ENCODE assay signal across 8 mouse cellular contexts in the genomic region with DNA sequence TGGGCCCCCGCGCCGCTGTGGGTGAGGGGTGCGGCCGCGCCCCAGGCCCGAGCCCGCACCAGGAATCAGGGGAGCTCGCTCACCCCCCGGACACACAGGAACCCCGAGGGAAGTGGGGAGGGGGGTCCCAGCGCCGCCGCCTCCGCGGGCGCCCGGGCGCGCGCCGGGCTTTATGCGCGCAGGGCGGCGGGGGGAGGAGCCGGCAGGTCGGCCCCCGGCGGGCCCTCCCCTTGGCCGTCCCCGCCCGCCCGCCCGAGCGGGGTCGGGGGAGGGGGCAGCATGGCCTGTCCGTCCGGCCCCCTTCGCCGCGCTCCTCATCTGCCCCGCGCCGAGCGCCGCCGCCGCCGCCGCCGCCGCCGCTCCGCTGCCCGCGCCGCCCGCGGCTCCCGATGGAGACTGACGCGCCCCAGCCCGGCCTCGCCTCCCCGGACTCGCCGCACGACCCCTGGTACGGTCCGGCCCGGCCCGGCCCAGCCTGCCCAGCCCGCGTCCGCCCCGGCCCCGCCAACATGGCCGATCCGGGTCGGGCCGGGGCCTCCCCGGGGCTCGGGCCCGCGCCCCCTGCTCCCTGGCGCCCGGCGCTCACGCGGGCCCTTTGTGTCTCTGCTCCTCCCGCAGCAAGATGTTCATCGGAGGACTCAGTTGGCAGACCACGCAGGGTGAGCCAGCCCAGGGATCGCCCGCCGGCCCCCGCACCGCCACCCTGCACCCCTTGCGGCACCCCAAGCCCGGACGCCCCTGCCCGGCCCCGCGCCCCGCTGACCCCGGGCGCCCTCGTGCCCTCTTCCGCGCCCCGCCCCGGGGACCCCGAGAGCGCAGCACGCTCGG. TPM values are rescaled to one million over a fixed set of nuclear protein-coding genes. Genes with fewer than 3 reads are reported as not detected.
DNase-seq lines count a peak whose midpoint lies in the region; ATAC-seq and TF ChIP-seq lines count a peak whose summit lies in the region.

TSS of gene Msi1 (plus strand) at position 241 of the 828 bp plus-strand sequence.

- peaks cover 11% of the 10 kb centered on the region; the same call in 1 of the 2 replicates for H3K27me3 ChIP-seq in kidney, embryonic 16.5 days (ENCODE audit: insufficient read depth, low read length)
- peaks cover 22% of the 10 kb centered on the region for H3K27me3 ChIP-seq in embryonic facial prominence, embryonic 10.5 days (replicated peaks; ENCODE audit: low read depth, poor library complexity, severe bottlenecking)
- H3K27me3 ChIP-seq in intestine, embryonic 16.5 days (replicated peaks; ENCODE audit: control insufficient read depth, insufficient read depth, low read length): peaks cover 5% of the 10 kb centered on the region
- peaks cover 65% of the 10 kb centered on the region for H3K27me3 ChIP-seq in liver, postnatal 0 days (ENCODE audit: insufficient read depth, low read length)

- ATAC-seq in kidney, embryonic 16.5 days (ENCODE audit: low FRiP score, low TSS enrichment): peak; percentile 77
- ATAC-seq in intestine, embryonic 16.5 days: peak; percentile 66
- ATAC-seq in liver, postnatal 0 days: no peak
- ATAC-seq in activated CD4-positive, CD25-positive, alpha-beta regulatory T cell, adult 4 months: no peak

- H3K36me3 ChIP-seq in kidney, embryonic 16.5 days (ENCODE audit: insufficient read depth, low read length): no peaks in the 10 kb centered on the region
- H3K36me3 ChIP-seq in embryonic facial prominence, embryonic 10.5 days (replicated peaks): peaks cover 39% of the 10 kb centered on the region
- no peaks in the 10 kb centered on the region for H3K36me3 ChIP-seq in intestine, embryonic 16.5 days (ENCODE audit: control insufficient read depth, insufficient read depth, low read length)
- H3K36me3 ChIP-seq in liver, postnatal 0 days (replicated peaks; ENCODE audit: insufficient read depth, low read length): no peaks in the 10 kb centered on the region

- no peak for DNase-seq in kidney, adult 11 months
- peak; percentile 25 for DNase-seq in R1 (ENCODE audit: low read depth, low spot score)
- peak; percentile 85 for DNase-seq in embryonic facial prominence, embryonic 10.5 days (ENCODE audit: low spot score)
- no peak for DNase-seq in liver, postnatal 0 days
- no peak for DNase-seq in gastrocnemius, postnatal 25 days

- peak within 1 kb of the TSS; percentile 78 for H3K27ac ChIP-seq in kidney, embryonic 16.5 days (ENCODE audit: low read length)
- peak within 1 kb of the TSS; percentile 100 for H3K27ac ChIP-seq in embryonic facial prominence, embryonic 10.5 days (replicated peaks)
- peak within 1 kb of the TSS; percentile 66 for H3K27ac ChIP-seq in intestine, embryonic 16.5 days (ENCODE audit: low read length)
- H3K27ac ChIP-seq in liver, postnatal 0 days (ENCODE audit: low read depth): no peak within 1 kb of the TSS

- H3K4me3 ChIP-seq in kidney, embryonic 16.5 days (ENCODE audit: low read length): peak within 1 kb of the TSS; percentile 93
- H3K4me3 ChIP-seq in embryonic facial prominence, embryonic 10.5 days: peak within 1 kb of the TSS; percentile 97
- peak within 1 kb of the TSS; percentile 87 for H3K4me3 ChIP-seq in intestine, embryonic 16.5 days (ENCODE audit: low read length)
- peak within 1 kb of the TSS; percentile 49 for H3K4me3 ChIP-seq in liver, postnatal 0 days (ENCODE audit: low read depth, low read length)

- H3K9me3 ChIP-seq in kidney, embryonic 16.5 days (ENCODE audit: low read length): no peaks in the 10 kb centered on the region
- H3K9me3 ChIP-seq in embryonic facial prominence, embryonic 10.5 days: no peaks in the 10 kb centered on the region
- H3K9me3 ChIP-seq in intestine, embryonic 16.5 days (ENCODE audit: control insufficient read depth, low read length): no peaks in the 10 kb centered on the region
- no peaks in the 10 kb centered on the region for H3K9me3 ChIP-seq in liver, postnatal 0 days (ENCODE audit: low read length)

- H3K9ac ChIP-seq in kidney, embryonic 16.5 days (replicated peaks; ENCODE audit: low read length): peak within 1 kb of the TSS; percentile 95
- peak within 1 kb of the TSS; percentile 90 for H3K9ac ChIP-seq in intestine, embryonic 16.5 days (ENCODE audit: low read depth, low read length)
- H3K9ac ChIP-seq in liver, postnatal 0 days (replicated peaks): peak within 1 kb of the TSS; percentile 50

- 2% methylated on average over 40 of the region's 117 CpGs for WGBS in kidney, embryonic 16.5 days
- WGBS in embryonic facial prominence, embryonic 10.5 days: 1% methylated on average over 111 of the region's 117 CpGs
- WGBS in intestine, embryonic 16.5 days: 1% methylated on average over 68 of the region's 117 CpGs
- 4% methylated on average over 46 of the region's 117 CpGs for WGBS in liver, postnatal 0 days (ENCODE audit: insufficient replicate concordance)

- peaks cover 36% of the 10 kb centered on the region for H3K4me1 ChIP-seq in kidney, embryonic 16.5 days (ENCODE audit: insufficient read depth, low read length)
- peaks cover 58% of the 10 kb centered on the region for H3K4me1 ChIP-seq in embryonic facial prominence, embryonic 10.5 days
- H3K4me1 ChIP-seq in intestine, embryonic 16.5 days (ENCODE audit: control insufficient read depth, insufficient read depth, low read length): peaks cover 13% of the 10 kb centered on the region
- peaks cover 4% of the 10 kb centered on the region; the same call in 1 of the 2 replicates for H3K4me1 ChIP-seq in liver, postnatal 0 days (ENCODE audit: insufficient read depth)

- peak within 1 kb of the TSS; percentile 95 for H3K4me2 ChIP-seq in kidney, embryonic 16.5 days (replicated peaks; ENCODE audit: low read depth, low read length)
- peak within 1 kb of the TSS; percentile 99 for H3K4me2 ChIP-seq in intestine, embryonic 16.5 days (ENCODE audit: low read depth, low read length)
- H3K4me2 ChIP-seq in liver, postnatal 0 days (ENCODE audit: low read depth, low read length): peak within 1 kb of the TSS; percentile 81

- no peak for TF ChIP-seq CTCF in liver, postnatal 0 days (IDR thresholded peaks at IDR 0.05; ENCODE audit: low read depth)

- no peak for TF ChIP-seq EP300 in liver, postnatal 0 days (IDR thresholded peaks at IDR 0.05; ENCODE audit: low read depth)

RNA-seq across cellular contexts. Expression of gene Msi1, which starts in this region (rescaled TPM):
- 12.1 and 14.1 TPM in 2 replicates for polyA plus RNA-seq in kidney, embryonic 16.5 days (2015; fragmentation: Nextera tagmentation; extraction: Ambion mirVana)
- polyA plus RNA-seq in embryonic facial prominence, embryonic 10.5 days (2016; fragmentation: Nextera tagmentation; extraction: Ambion mirVana): 86.3 and 111 TPM in 2 replicates
- 3.0 and 4.5 TPM in 2 replicates for polyA plus RNA-seq in intestine, embryonic 16.5 days (2015; fragmentation: Nextera tagmentation; extraction: Ambion mirVana)
- 0.15 and 0.26 TPM in 2 replicates for polyA plus RNA-seq in liver, postnatal 0 days (2015; fragmentation: Nextera tagmentation; extraction: Ambion mirVana)
- polyA plus RNA-seq in activated CD4-positive, CD25-positive, alpha-beta regulatory T cell, adult 4 months (2017; shearing (Covaris generic)): not detected
- total RNA-seq in gastrocnemius, postnatal 25 days (2021): under 1 TPM; 0.29 to 0.61 TPM

Comparison
In these comparisons a context has a peak if more than half of its experiments do, and no peak if none do; other contexts are left out.
1. ATAC-seq: peak in kidney, embryonic 16.5 days (single experiment) and intestine, embryonic 16.5 days (single experiment); none in liver, postnatal 0 days (single experiment) and activated CD4-positive, CD25-positive, alpha-beta regulatory T cell, adult 4 months (single experiment).
2. DNase-seq: peak in R1 (single experiment) and embryonic facial prominence, embryonic 10.5 days (single experiment); none in kidney, adult 11 months (single experiment), liver, postnatal 0 days (single experiment) and gastrocnemius, postnatal 25 days (single experiment).
3. Peak in every context shown above with its lines, with median percentiles within 50 percentile points of each other: H3K4me2 ChIP-seq, H3K4me3 ChIP-seq and H3K9ac ChIP-seq.